Mouse (Mus musculus) cortical plate, adult 2 months (tissue): Measurements from ENCODE around the gene Chd6.

Experiments used
- CTCF ChIP-seq: fragments of 200-500 bp; IDR thresholded peaks from 2 replicates; pipeline ENCODE4 v1.5.1; 2011; ENCODE audit warnings: mild to moderate bottlenecking, control low read depth, low read length; ENCODE audit not compliant: insufficient read depth; ENCODE audit errors: extremely low read depth
- POLR2A ChIP-seq: fragments of 200-500 bp; IDR thresholded peaks from 2 replicates; pipeline ENCODE4 v1.6.1; 2011; ENCODE audit warnings: mild to moderate bottlenecking, low read length, control low read depth; ENCODE audit not compliant: insufficient read depth; ENCODE audit errors: extremely low read depth

DNA sequence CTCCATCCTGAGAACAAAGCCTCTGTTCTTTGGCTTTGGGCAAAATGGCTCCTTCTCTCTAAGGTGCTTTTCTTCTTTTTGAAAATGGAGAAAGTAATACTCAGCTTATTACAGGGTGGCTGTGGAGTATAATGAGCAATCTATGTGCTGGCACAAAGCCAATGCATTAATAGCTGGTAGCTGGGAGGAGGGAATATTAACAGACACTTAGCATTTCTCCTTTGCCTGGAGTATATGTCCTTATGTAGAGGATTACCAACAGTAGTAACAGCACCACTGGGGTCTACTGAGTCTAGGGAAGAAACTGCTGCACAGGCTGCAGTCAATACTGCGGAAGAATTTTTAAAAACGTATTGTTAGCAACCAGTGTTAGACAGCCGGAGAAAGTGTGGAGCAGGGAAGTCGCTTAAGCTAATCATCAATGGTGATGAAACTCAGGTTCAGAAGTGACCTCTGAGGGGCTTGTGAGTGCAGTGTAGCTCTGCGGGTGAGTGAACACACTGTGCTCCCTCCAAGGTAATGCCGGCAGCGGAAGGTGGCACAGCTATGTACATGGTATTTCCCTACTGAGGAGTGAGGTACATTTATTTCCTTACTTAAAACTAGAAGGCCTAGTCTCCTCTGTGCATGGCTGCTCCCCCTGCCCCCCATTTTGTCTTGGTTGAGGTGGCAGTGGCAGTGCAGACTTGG lies 136.6 kb downstream of the Chd6 start:
- no peak for TF ChIP-seq CTCF
- TF ChIP-seq POLR2A, result no peak
